Mouse (Mus musculus) mouse trophoblast stem cell (cell line): ENCODE results near the gene P2ry14.

Experiments used
- in situ Hi-C, 2 experiments: fragments of 300-500 bp; cut with MseI, MboI; formaldehyde crosslinking; loops; 2 replicates in 1 of 2; 3 replicates in 1 of 2; pipeline ENCODE4 v1.15.1; 2025

P2ry14 gene

DNA sequence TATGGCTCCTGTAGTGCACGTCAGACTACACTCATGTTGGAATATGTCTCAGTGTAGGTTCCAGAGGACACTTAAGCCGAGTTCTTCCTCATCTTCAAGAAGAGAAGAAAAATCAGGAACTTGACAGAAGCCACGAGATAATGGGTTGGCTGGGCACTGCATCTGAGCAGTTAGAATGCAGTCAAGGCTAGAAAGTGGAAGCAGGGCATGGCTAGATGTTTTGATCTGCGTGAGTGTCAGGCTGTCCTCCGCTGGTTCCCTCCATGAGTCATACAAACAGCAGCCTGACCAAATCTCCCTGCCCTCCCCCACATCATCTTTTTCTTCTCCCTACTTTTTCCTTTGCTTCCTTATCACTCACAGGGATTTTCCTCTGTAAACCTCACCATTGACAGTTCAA lies at the start of gene P2ry14:
P2ry14 (minus strand) TSS at position 195 of the 400 bp plus-strand sequence.
- in situ Hi-C loops: no loop called here

DNA sequence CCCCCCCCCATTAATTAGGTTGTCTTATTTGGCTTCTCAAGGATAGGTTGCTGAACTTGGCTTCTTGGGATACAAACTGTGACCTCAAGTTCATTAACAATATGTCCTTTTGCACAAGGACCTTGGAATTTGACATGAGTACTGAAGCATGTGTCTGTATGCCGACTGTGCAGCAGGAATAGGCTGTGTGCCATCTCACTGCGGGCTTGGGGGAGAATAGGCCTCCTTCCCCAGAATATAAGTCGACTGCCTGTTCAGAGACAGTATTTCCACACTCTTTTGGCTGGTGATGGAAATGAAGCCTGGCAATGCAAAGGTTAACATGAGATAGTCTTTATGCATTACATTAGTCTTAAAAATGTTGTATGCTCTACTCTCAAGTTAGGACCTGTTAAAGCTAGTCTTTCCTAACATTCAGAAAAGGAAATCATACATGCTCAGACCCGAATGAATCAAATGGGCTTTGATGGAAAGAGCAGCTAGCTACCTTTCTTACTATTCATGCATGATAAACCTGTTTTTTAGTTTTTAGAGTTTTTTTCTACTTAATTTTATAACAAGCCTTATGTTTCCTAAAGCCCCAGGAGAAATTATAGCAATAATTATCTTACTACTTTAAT lies 44.0 kb upstream of the P2ry14 start:
- in situ Hi-C loops: no loop called here

DNA sequence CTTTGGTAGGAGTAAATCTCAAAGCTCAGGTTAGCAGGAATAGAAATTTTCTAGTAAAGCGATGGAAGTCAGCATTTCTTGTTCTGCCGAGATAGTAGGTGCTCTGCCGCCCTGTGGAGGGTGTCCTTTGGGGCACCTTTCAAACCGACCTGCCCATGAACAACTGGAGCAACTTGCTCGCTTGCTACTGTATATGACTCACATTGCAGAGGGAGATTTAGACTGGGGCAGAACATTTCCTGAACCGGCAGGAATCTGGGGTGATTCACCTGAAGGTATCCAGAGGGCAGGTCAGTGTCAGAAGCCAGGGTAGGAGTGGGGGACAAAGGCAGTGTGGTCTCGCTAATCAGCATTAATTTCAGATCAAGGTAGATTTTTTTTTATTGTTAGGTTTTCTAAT lies 41.5 kb upstream of the P2ry14 start, which contains the start of gene Gpr87:
Gpr87 (minus strand) TSS at position 167 of the 400 bp plus-strand sequence.
- in situ Hi-C loops: no loop called here

DNA sequence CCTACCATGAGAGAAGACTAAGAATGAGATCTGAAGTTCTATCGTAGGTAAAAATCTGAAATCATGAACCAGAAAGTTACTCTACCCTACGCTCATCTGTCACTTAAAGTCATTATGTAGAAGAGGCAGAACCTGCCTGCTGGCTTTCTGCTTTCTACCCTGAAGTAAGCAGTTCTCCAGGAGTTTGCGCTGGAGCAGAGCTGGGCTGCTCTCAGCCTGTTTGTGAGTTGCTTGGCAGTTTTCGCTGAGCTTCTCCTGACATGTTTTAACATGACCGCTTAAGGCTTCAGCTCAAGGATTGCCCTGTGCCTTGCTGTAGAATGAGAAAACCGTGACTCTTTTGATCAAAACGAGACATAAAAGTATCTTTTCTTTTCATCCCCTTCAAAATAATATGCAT lies 40.7 kb upstream of the P2ry14 start:
- in situ Hi-C loops: no loop called here

DNA sequence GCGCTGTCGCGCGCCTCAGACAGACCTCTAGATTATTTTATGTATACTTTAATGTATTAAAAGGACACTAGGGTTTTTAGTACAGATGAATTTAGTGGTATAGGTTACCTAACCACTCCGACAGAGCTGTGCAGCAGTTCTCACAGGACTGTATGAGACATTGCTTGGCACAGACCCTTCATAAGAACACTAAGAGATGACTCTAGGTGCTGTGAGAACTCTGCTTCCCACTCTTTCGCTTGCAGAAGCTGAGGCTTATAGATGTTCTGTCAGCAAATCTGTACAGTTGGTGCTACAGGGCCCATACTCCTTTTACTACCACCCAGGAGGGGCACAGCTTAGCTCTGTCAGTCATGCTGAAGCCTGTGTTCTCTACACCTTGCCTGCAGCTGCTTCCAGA lies 38.3 kb upstream of the P2ry14 start:
- in situ Hi-C loops: no loop called here

DNA sequence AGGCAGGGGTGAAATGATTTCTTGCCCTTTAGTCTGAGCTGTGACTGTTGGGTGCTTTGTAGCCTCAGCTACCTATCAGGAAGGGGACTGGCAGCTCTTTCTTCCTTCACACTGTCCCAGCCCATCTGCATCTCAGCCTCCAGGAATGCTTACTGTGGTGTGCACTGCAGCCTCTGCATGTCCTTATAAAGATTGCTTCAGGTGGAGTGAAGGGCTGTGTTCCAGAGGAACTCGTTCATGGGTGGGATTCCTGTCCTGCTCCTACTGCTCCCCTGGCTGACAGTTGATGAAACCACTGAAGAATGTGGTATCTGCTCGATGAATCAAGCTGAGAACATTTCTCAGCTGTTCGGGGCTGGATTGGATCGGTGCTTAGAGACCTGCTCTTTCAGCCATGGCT lies 33.9 kb upstream of the P2ry14 start:
- in situ Hi-C loops: no loop called here

- in situ Hi-C loops: no loop called here
Observed at GRCm38 (mm10) chr3:59185662-59186061, 32.2 kb upstream of the P2ry14 start.

- in situ Hi-C loops: no loop called here
Observed at GRCm38 (mm10) chr3:59182129-59182528, 28.7 kb upstream of the P2ry14 start.

GRCm38 (mm10) chr3:59181134-59181533 lies 27.7 kb upstream of the P2ry14 start:
- in situ Hi-C loops: no loop called here

DNA sequence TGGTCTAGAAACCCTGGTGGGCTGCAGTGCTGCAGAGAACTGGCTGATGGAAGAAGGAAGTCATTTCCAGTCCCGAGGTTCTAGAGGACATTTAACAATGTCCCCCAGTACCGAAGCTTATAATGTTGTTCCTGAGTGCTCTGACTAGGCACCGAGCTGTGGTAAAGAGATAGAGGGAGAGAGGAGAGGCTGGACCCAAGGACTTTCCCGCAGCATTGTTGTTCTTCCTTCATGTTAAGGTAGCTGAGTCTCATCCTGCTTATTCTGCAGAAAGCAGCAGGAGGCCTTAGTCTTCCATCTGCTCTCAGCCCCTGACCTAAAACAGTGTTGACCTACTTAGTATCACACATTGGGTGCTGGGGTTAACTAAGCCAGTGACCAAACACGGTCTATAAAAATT lies 23.5 kb upstream of the P2ry14 start:
- in situ Hi-C loops: no loop called here

DNA sequence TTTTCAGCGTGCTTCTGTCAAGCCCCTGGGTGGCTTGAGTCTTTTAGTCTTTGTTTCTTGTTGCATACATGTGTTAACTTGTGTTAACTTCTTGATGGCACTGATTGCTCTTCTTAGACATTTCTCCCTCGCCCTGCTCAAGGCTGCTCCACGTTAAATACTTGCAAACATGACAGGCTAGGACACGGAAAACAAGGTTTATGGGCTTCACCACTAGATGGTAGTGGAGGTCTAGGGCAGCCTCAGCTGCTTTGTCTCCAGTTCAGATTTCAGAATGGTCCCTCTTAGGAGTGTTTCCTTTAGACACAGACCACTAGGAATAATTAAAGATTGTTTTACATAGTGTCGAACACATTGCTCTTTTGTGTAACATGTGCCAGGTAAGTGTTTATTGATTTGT lies 21.8 kb upstream of the P2ry14 start:
- in situ Hi-C loops: no loop called here

DNA sequence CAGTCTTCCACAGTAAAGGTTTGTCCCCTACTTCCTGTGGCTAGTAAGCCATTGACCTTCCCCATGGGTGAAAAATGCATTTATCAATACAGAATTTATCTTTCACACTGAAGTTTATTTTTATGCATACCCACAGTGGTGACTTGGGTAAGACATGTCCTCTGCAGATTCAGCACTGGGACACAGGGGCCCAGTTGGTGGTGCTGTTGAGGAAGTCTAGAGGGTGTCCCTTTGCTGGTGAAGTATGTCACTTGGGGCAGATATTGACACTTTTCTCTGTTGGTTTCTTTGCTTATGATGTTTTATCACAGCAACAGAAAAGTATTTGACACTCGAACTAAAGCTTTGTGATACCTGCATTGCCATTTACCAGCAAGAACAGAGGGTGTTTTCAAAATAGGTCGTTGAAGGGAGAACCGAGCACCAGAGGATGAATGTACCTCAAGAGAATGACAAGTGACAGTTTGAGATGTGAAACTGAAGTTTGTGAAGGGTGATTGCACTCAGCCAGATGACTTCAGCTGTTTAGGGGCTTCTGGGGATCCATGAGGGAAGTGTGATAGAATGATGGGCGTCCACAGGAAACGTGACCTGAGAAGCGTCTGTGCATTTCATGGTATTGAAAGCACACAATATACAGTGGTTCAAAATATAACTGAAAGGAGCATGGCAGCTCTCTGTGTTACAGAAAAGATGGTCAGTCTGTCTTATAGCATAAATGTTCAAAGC lies 21.2 kb upstream of the P2ry14 start:
- in situ Hi-C loops: no loop called here

- in situ Hi-C loops: no loop called here
Observed at GRCm38 (mm10) chr3:59169921-59170627, 16.7 kb upstream of the P2ry14 start.

DNA sequence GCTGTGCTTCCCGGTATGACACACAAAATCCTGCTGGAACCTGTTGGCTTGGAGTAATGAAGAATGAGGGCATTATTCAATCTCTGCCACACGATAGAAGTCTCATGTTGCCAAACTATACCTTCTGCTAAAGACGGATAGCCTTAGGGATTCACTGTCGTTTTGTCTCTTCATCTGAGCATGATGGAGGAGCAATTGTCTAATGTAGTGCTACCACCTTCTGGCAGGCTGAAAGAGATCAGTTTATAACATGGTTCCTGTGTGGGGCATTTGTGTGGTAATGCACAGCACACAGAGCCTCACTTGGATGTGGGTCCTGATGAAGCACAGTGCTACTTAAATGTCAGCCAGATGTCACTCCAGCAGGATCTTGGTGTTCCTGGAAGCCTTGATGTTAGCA lies 15.8 kb upstream of the P2ry14 start:
- in situ Hi-C loops: no loop called here

DNA sequence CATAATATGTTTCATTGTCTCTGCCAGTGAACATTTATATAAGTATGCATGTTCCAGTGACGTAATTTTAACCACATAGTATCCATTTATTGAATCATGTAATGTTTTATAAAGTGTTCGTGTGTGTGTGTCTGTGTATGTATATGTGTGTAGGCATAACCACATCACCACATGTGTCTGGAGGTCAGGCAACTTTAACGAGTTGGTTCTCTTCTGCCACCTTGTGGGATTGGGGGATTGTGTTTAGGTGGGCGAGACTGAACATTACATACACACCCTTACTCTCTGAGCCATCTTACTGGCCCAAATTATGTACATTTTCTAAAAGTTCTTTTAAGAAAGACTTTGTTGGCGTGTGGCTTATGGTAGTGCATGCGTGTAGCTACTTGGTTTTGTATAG lies 15.1 kb upstream of the P2ry14 start:
- in situ Hi-C loops: no loop called here

DNA sequence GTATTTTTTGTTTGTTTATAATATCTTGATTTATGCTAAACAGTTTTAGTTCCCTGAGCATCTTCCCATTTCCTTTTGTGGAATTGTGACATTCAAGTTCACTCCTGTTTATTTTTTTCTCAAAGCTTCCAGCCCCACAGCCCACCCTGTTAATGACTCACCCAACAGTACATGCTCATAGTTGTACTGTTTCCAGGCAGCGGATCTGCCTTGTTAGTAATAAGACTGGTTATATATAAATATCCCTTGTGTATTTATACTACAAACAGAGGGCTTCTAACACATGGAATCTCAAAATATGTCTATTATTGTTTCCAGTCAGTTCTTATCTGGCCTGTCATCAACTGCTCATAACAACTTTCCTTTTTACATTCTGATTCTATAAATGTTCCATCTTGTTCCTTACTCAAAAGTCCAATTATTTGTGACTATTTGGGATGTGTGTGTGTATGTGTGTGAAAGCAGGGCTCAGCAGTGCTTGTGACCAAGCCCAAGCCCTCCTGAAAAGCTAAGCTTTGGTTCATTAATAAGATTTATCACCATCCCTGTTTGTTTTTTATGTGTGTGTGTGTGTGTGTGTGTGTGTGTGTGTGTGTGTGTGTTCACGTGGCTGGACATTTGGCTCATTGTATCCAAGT lies 14.1 kb upstream of the P2ry14 start:
- in situ Hi-C loops: no loop called here

- in situ Hi-C loops: no loop called here
Observed at GRCm38 (mm10) chr3:59160465-59160864, 7.0 kb upstream of the P2ry14 start.

DNA sequence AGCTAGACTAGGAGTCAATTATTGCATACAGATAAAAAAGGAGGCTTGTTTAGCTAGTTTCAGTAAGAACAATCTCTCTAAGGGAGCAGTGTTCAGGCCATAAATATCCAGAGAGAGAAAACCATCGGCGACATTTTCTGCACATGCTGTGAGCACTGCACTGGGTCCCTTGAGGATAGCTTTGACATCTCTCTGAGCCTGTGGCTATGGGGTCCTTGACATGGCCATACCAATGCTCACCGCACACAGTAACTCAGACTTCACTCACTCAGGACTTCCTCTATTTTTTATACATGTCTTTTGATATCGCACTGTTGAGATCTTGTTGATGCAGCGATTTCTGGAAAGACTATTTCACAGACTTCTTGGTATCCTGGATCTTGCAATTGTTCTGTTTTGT lies 3.6 kb upstream of the P2ry14 start:
- in situ Hi-C loops: no loop called here

DNA sequence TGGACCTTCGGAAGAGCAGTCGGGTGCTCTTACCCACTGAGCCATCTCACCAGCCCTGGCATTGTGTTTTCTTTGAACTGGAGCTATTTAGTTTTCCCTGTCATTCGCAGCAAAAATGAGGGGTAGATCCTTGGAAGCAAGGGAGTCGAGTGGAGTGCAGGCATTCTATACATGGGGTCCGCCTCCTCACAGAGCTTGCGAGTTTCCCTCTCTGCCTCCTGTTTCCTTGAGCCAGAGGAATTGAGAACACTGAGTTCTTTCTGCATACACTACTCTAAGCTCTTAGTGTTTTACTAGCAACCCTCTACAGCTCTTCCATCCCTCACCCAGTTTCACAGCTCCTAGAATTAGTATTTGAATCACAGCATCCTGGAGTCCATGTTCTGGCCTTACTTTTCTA lies 2.0 kb upstream of the P2ry14 start:
- in situ Hi-C loops: no loop called here

DNA sequence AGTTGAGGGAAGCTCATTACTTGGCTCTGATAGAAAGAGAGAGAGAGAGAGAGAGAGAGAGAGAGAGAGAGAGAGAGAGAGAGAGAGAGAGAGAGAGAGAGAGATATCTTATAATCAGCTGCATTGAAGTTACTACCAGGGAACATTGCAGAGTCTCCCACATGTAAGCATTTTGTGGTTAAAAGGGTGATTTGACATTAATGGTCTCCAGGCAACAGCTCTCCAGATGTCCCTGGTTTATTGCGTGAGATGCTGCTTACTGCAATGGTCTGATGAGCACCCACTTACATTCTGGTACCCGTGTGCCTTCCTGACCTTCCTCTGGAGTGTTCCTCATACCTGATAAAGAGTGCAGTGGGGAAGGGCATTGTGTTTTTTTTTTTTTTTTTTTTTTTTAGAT lies 1.5 kb upstream of the P2ry14 start:
- in situ Hi-C loops: no loop called here

DNA sequence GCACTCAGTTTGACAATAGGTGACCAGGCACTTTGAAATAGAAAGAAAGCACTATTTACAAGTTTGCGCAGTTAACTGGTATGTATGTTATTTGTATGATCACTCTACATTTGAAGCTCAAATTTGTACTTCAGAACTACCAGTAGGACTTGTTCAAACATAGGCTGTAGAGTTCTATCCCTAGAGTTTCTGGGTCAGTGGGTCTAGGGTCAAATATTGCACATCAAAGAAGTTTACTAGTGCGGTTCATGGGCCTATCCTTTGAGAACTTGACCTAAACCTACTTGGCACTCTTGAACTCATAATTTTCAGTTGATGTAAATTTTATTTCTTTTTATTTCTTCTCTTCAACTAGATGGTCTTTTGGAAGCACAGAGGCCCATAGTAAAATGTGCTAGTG lies 2.8 kb downstream of the P2ry14 start:
- in situ Hi-C loops: no loop called here

GRCm38 (mm10) chr3:59149646-59150045 lies 3.8 kb downstream of the P2ry14 start:
- in situ Hi-C loops: no loop called here
